Mouse (Mus musculus): ENCODE measurements around the gene Arpp21.

DNA sequence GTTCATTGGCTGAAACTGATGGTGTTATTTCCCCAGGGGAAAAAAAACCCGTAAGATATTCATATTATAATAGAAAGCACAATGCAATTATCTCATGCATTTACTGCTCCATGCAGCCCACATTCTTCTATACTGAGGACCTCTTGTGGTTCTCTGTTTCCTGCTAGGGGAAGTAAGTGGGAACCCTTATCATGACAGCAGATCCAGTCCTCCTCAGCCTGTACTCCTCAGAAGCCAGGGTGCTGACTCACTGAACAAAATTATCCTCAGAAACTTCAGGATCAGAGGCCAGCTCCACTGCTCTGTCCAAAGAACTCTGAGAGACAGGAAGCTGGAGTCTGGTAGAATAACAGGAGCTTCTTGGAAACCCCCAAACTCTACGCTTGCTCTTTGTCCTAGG lies 10.7 kb downstream of the Arpp21 start:
- no peak for TF ChIP-seq POLR2A (IDR thresholded peaks at IDR 0.05; ENCODE audit: insufficient read length, low read depth)
- TF ChIP-seq MAX (IDR thresholded peaks at IDR 0.05; ENCODE audit: low read depth): no peak
- no peak for TF ChIP-seq E2F4 (IDR thresholded peaks at IDR 0.05; ENCODE audit: insufficient read depth)
- no peak for TF ChIP-seq USF1 (IDR thresholded peaks at IDR 0.05; ENCODE audit: low read depth)
- no peak for TF ChIP-seq POLR2AphosphoS2 (IDR thresholded peaks at IDR 0.05; ENCODE audit: insufficient read length, low read depth)
- no peak for TF ChIP-seq TCF12 (IDR thresholded peaks at IDR 0.05; ENCODE audit: insufficient read depth, poor library complexity, severe bottlenecking)
- TF ChIP-seq REST (IDR thresholded peaks at IDR 0.05; ENCODE audit: insufficient read depth, insufficient read length): no peak
- TF ChIP-seq MYOG (IDR thresholded peaks at IDR 0.05; ENCODE audit: control insufficient read depth in 1 of 3, insufficient read depth in 1 of 3, insufficient read length in 2 of 3, low read depth in 2 of 3): no peak
- TF ChIP-seq CEBPB (IDR thresholded peaks at IDR 0.05; ENCODE audit: insufficient read depth, poor library complexity, severe bottlenecking): no peak
- TF ChIP-seq SRF (IDR thresholded peaks at IDR 0.05; ENCODE audit: control insufficient read depth, insufficient read length, low read depth): no peak
- TF ChIP-seq TCF3 (IDR thresholded peaks at IDR 0.05; ENCODE audit: insufficient read length, low read depth): no peak
- no peak for TF ChIP-seq MYOD1 (IDR thresholded peaks at IDR 0.05; ENCODE audit: control insufficient read depth in 1 of 3, insufficient read length in 2 of 3, low read depth in 2 of 3)
